Comparison of ENCODE assay signal across 9 mouse cellular contexts in the genomic region with DNA sequence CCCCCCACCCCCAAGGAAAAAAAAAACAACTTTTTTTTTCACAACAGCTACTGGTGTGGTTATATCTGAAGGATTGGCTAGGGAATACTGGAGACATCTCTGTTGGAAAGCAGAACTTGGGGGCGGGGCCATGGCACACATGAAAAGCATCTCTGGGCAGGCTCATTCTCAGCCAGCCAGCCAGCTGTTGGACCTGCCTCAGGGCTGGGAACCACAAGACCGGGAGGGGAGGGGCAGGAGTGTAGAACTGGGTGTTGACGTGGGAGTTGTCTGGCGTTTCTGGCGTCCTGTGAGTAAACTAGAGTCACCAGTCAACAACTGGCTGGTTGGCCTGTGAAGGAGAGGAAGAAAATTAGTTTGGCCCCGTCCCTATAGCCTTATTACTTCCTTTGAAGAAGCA. TPM values are rescaled to one million over a fixed set of nuclear protein-coding genes. Genes with fewer than 3 reads are reported as not detected.
DNase-seq lines count a peak whose midpoint lies in the region; ATAC-seq and TF ChIP-seq lines count a peak whose summit lies in the region.
"Had no signal": no experiment of that assay in that cellular context is flagged by ENCODE, and none has a peak within 500 bp of the region (broad histone marks: within the 10 kb centered on the region; RNA-seq: fewer than 3 reads in every experiment).

No protein-coding gene starts in this region.

- no peaks in the 10 kb centered on the region for H3K27me3 ChIP-seq in embryonic facial prominence, embryonic 14.5 days (replicated peaks; ENCODE audit: control insufficient read depth, insufficient read depth, low read length)
- no peaks in the 10 kb centered on the region for H3K27me3 ChIP-seq in embryonic facial prominence, embryonic 10.5 days (replicated peaks; ENCODE audit: low read depth, poor library complexity, severe bottlenecking)
- no peaks in the 10 kb centered on the region for H3K27me3 ChIP-seq in lung, postnatal 0 days (replicated peaks; ENCODE audit: insufficient read depth, low read length)
- no peaks in the 10 kb centered on the region for H3K27me3 ChIP-seq in hindbrain, embryonic 13.5 days
- H3K27me3 ChIP-seq in neural tube, embryonic 15.5 days (replicated peaks) = no peaks in the 10 kb centered on the region

- WGBS in embryonic facial prominence, embryonic 14.5 days = 60% methylated on average over 6 of the region's 6 CpGs
- WGBS in embryonic facial prominence, embryonic 10.5 days = 76% methylated on average over 6 of the region's 6 CpGs
- 67% methylated on average over 6 of the region's 6 CpGs for WGBS in lung, postnatal 0 days
- 76% methylated on average over 6 of the region's 6 CpGs for WGBS in hindbrain, embryonic 13.5 days
- 68% methylated on average over 6 of the region's 6 CpGs for WGBS in neural tube, embryonic 15.5 days

- 0 out of 2 replicates have a peak, but pooled peaks have one; percentile 10 for ATAC-seq in embryonic facial prominence, embryonic 14.5 days (ENCODE audit: low read depth)
- ATAC-seq in lung, postnatal 0 days = peak; percentile 65
- ATAC-seq in hindbrain, embryonic 13.5 days (ENCODE audit: low FRiP score) = no peak
- ATAC-seq in neural tube, embryonic 15.5 days (ENCODE audit: low FRiP score) = no peak

- H3K27ac ChIP-seq in embryonic facial prominence, embryonic 14.5 days (replicated peaks; ENCODE audit: low read depth, low read length) = no peak overlapping the region
- no peak overlapping the region for H3K27ac ChIP-seq in embryonic facial prominence, embryonic 10.5 days (replicated peaks)
- no peak overlapping the region for H3K27ac ChIP-seq in lung, postnatal 0 days (ENCODE audit: low read length)
- H3K27ac ChIP-seq in hindbrain, embryonic 13.5 days = no peak overlapping the region
- no peak overlapping the region for H3K27ac ChIP-seq in neural tube, embryonic 15.5 days (replicated peaks)
- H3K27ac ChIP-seq: left cerebral cortex, adult 2 months had no signal

- H3K4me3 ChIP-seq in embryonic facial prominence, embryonic 14.5 days (ENCODE audit: low read depth, low read length) = no peak overlapping the region
- H3K4me3 ChIP-seq in embryonic facial prominence, embryonic 10.5 days = no peak overlapping the region
- no peak overlapping the region for H3K4me3 ChIP-seq in lung, postnatal 0 days (ENCODE audit: low read depth, low read length)
- no peak overlapping the region for H3K4me3 ChIP-seq in hindbrain, embryonic 13.5 days
- no peak overlapping the region for H3K4me3 ChIP-seq in neural tube, embryonic 15.5 days (replicated peaks)
- H3K4me3 ChIP-seq: left cerebral cortex, adult 2 months had no signal

- TF ChIP-seq EP300 in lung, postnatal 0 days (IDR thresholded peaks at IDR 0.05) = no peak

- TF ChIP-seq CTCF in lung, postnatal 0 days (IDR thresholded peaks at IDR 0.05) = no peak

- peaks cover 91% of the 10 kb centered on the region for H3K36me3 ChIP-seq in embryonic facial prominence, embryonic 14.5 days (ENCODE audit: control insufficient read depth, insufficient read depth, low read length)
- H3K36me3 ChIP-seq in embryonic facial prominence, embryonic 10.5 days (replicated peaks) = peaks cover 100% of the 10 kb centered on the region
- peaks cover 40% of the 10 kb centered on the region; the same call in 1 of the 2 replicates for H3K36me3 ChIP-seq in lung, postnatal 0 days (ENCODE audit: insufficient read depth, low read length)
- H3K36me3 ChIP-seq in hindbrain, embryonic 13.5 days = peaks cover 99% of the 10 kb centered on the region
- peaks cover 85% of the 10 kb centered on the region for H3K36me3 ChIP-seq in neural tube, embryonic 15.5 days

- no peak overlapping the region for H3K4me2 ChIP-seq in embryonic facial prominence, embryonic 14.5 days (ENCODE audit: low read depth, low read length)
- H3K4me2 ChIP-seq in lung, postnatal 0 days (replicated peaks; ENCODE audit: low read depth, low read length) = no peak overlapping the region
- H3K4me2 ChIP-seq in hindbrain, embryonic 13.5 days = no peak overlapping the region
- no peak overlapping the region for H3K4me2 ChIP-seq in neural tube, embryonic 15.5 days

- no peaks in the 10 kb centered on the region for H3K9me3 ChIP-seq in embryonic facial prominence, embryonic 14.5 days (ENCODE audit: control insufficient read depth, low read length)
- no peaks in the 10 kb centered on the region for H3K9me3 ChIP-seq in embryonic facial prominence, embryonic 10.5 days
- no peaks in the 10 kb centered on the region for H3K9me3 ChIP-seq in lung, postnatal 0 days (ENCODE audit: low read length)
- H3K9me3 ChIP-seq in hindbrain, embryonic 13.5 days = no peaks in the 10 kb centered on the region
- H3K9me3 ChIP-seq in neural tube, embryonic 15.5 days (replicated peaks) = no peaks in the 10 kb centered on the region

- no peaks in the 10 kb centered on the region; the same call in 1 of the 2 replicates for H3K4me1 ChIP-seq in embryonic facial prominence, embryonic 14.5 days (ENCODE audit: control insufficient read depth, insufficient read depth, low read length)
- peaks cover 22% of the 10 kb centered on the region for H3K4me1 ChIP-seq in embryonic facial prominence, embryonic 10.5 days
- no peaks in the 10 kb centered on the region for H3K4me1 ChIP-seq in lung, postnatal 0 days (ENCODE audit: insufficient read depth, low read depth, low read length)
- peaks cover 36% of the 10 kb centered on the region for H3K4me1 ChIP-seq in hindbrain, embryonic 13.5 days (replicated peaks)
- H3K4me1 ChIP-seq in neural tube, embryonic 15.5 days = peaks cover 41% of the 10 kb centered on the region

- DNase-seq in embryonic facial prominence, embryonic 14.5 days (ENCODE audit: low spot score) = peak; percentile 48
- no peak for DNase-seq in embryonic facial prominence, embryonic 10.5 days (ENCODE audit: low spot score)
- DNase-seq in urinary bladder, adult 2 months (ENCODE audit: low spot score) = peak; percentile 22
- DNase-seq in urinary bladder, postnatal 10 days (ENCODE audit: low spot score) = no peak
- peak; percentile 76 for DNase-seq in lung, postnatal 0 days (ENCODE audit: low spot score)
- no peak for DNase-seq in cerebellum, postnatal 25 days

- H3K9ac ChIP-seq in embryonic facial prominence, embryonic 14.5 days (ENCODE audit: low read depth, low read length) = no peak overlapping the region
- H3K9ac ChIP-seq in lung, postnatal 0 days (replicated peaks; ENCODE audit: low read depth) = no peak overlapping the region
- H3K9ac ChIP-seq in hindbrain, embryonic 13.5 days = no peak overlapping the region
- no peak overlapping the region for H3K9ac ChIP-seq in neural tube, embryonic 15.5 days (replicated peaks)

RNA-seq across cellular contexts. Expression of a gene that starts 4.8 kb away (rescaled TPM):
- 1.8 and 2.4 TPM in 2 replicates for polyA plus RNA-seq in embryonic facial prominence, embryonic 14.5 days (2014; fragmentation: Nextera tagmentation; extraction: Ambion mirVana)
- 0.64 and 0.79 TPM in 2 replicates for polyA plus RNA-seq in embryonic facial prominence, embryonic 10.5 days (2016; fragmentation: Nextera tagmentation; extraction: Ambion mirVana)
- polyA plus RNA-seq in urinary bladder, adult 2 months (2012; rRNA removed) = 2.9 and 3.9 TPM in 2 replicates
- 0.56 and 0.76 TPM in 2 replicates for polyA plus RNA-seq in lung, postnatal 0 days (2015; fragmentation: Nextera tagmentation; extraction: Ambion mirVana)
- 0.58 and 0.82 TPM in 2 replicates for polyA plus RNA-seq in hindbrain, embryonic 13.5 days (2015; fragmentation: Nextera tagmentation; extraction: Ambion mirVana)
- polyA plus RNA-seq in neural tube, embryonic 15.5 days (2015; fragmentation: Nextera tagmentation; extraction: Ambion mirVana) = 1.1 and 1.2 TPM in 2 replicates

RNA-seq across cellular contexts. Expression of a gene that starts 9.3 kb away (rescaled TPM):
- not detected in 2 replicates for polyA plus RNA-seq in embryonic facial prominence, embryonic 14.5 days (2014; fragmentation: Nextera tagmentation; extraction: Ambion mirVana)
- polyA plus RNA-seq in embryonic facial prominence, embryonic 10.5 days (2016; fragmentation: Nextera tagmentation; extraction: Ambion mirVana) = not detected in 2 replicates
- polyA plus RNA-seq in urinary bladder, adult 2 months (2012; rRNA removed) = not detected in 2 replicates
- not detected in 2 replicates for polyA plus RNA-seq in lung, postnatal 0 days (2015; fragmentation: Nextera tagmentation; extraction: Ambion mirVana)
- 0.61 TPM in 1 of 2 replicates, not detected in the other for polyA plus RNA-seq in hindbrain, embryonic 13.5 days (2015; fragmentation: Nextera tagmentation; extraction: Ambion mirVana)
- polyA plus RNA-seq in neural tube, embryonic 15.5 days (2015; fragmentation: Nextera tagmentation; extraction: Ambion mirVana) = not detected in 2 replicates

RNA-seq across cellular contexts. Expression of a gene that starts 9.3 kb away (rescaled TPM):
- polyA plus RNA-seq in embryonic facial prominence, embryonic 14.5 days (2014; fragmentation: Nextera tagmentation; extraction: Ambion mirVana) = 11.2 and 14.7 TPM in 2 replicates
- 42.5 and 49.1 TPM in 2 replicates for polyA plus RNA-seq in embryonic facial prominence, embryonic 10.5 days (2016; fragmentation: Nextera tagmentation; extraction: Ambion mirVana)
- 2.9 and 4.1 TPM in 2 replicates for polyA plus RNA-seq in urinary bladder, adult 2 months (2012; rRNA removed)
- polyA plus RNA-seq in lung, postnatal 0 days (2015; fragmentation: Nextera tagmentation; extraction: Ambion mirVana) = 9.4 and 10.0 TPM in 2 replicates
- 37.9 and 39.3 TPM in 2 replicates for polyA plus RNA-seq in hindbrain, embryonic 13.5 days (2015; fragmentation: Nextera tagmentation; extraction: Ambion mirVana)
- polyA plus RNA-seq in neural tube, embryonic 15.5 days (2015; fragmentation: Nextera tagmentation; extraction: Ambion mirVana) = 28.9 and 30.4 TPM in 2 replicates

RNA-seq across cellular contexts. Expression of a gene that starts 9.5 kb away (rescaled TPM):
- 286 and 318 TPM in 2 replicates for polyA plus RNA-seq in embryonic facial prominence, embryonic 14.5 days (2014; fragmentation: Nextera tagmentation; extraction: Ambion mirVana)
- 47.6 and 59.1 TPM in 2 replicates for polyA plus RNA-seq in embryonic facial prominence, embryonic 10.5 days (2016; fragmentation: Nextera tagmentation; extraction: Ambion mirVana)
- polyA plus RNA-seq in urinary bladder, adult 2 months (2012; rRNA removed) = 204 and 211 TPM in 2 replicates
- polyA plus RNA-seq in lung, postnatal 0 days (2015; fragmentation: Nextera tagmentation; extraction: Ambion mirVana) = 134 TPM in 2 replicates
- polyA plus RNA-seq in hindbrain, embryonic 13.5 days (2015; fragmentation: Nextera tagmentation; extraction: Ambion mirVana) = 67.6 and 71.1 TPM in 2 replicates
- 86.2 and 96.0 TPM in 2 replicates for polyA plus RNA-seq in neural tube, embryonic 15.5 days (2015; fragmentation: Nextera tagmentation; extraction: Ambion mirVana)

RNA-seq across cellular contexts. Expression of a gene that starts 9.9 kb away (rescaled TPM):
- 13.3 and 14.0 TPM in 2 replicates for polyA plus RNA-seq in embryonic facial prominence, embryonic 14.5 days (2014; fragmentation: Nextera tagmentation; extraction: Ambion mirVana)
- 19.9 and 21.8 TPM in 2 replicates for polyA plus RNA-seq in embryonic facial prominence, embryonic 10.5 days (2016; fragmentation: Nextera tagmentation; extraction: Ambion mirVana)
- 12.2 and 15.6 TPM in 2 replicates for polyA plus RNA-seq in urinary bladder, adult 2 months (2012; rRNA removed)
- 6.3 and 6.8 TPM in 2 replicates for polyA plus RNA-seq in lung, postnatal 0 days (2015; fragmentation: Nextera tagmentation; extraction: Ambion mirVana)
- 11.0 TPM in 2 replicates for polyA plus RNA-seq in hindbrain, embryonic 13.5 days (2015; fragmentation: Nextera tagmentation; extraction: Ambion mirVana)
- 7.0 and 8.6 TPM in 2 replicates for polyA plus RNA-seq in neural tube, embryonic 15.5 days (2015; fragmentation: Nextera tagmentation; extraction: Ambion mirVana)

Comparison
In these comparisons a context has a peak if more than half of its experiments do, and no peak if none do; other contexts are left out.
1. DNase-seq: peak in embryonic facial prominence, embryonic 14.5 days (single experiment), urinary bladder, adult 2 months (single experiment) and lung, postnatal 0 days (single experiment); none in embryonic facial prominence, embryonic 10.5 days (single experiment), urinary bladder, postnatal 10 days (single experiment) and cerebellum, postnatal 25 days (0 of 2).
2. ATAC-seq: peak in embryonic facial prominence, embryonic 14.5 days (single experiment) and lung, postnatal 0 days (single experiment); none in hindbrain, embryonic 13.5 days (single experiment) and neural tube, embryonic 15.5 days (single experiment).